Mouse (Mus musculus): Measurements from ENCODE around the gene Nudc.

The Nudc gene

GRCm38 (mm10) chr4:133491800-133492199 lies 54.0 kb downstream of the Nudc start:
- peak; percentile 69 for DNase-seq (ENCODE audit: low read depth, low spot score)

DNA sequence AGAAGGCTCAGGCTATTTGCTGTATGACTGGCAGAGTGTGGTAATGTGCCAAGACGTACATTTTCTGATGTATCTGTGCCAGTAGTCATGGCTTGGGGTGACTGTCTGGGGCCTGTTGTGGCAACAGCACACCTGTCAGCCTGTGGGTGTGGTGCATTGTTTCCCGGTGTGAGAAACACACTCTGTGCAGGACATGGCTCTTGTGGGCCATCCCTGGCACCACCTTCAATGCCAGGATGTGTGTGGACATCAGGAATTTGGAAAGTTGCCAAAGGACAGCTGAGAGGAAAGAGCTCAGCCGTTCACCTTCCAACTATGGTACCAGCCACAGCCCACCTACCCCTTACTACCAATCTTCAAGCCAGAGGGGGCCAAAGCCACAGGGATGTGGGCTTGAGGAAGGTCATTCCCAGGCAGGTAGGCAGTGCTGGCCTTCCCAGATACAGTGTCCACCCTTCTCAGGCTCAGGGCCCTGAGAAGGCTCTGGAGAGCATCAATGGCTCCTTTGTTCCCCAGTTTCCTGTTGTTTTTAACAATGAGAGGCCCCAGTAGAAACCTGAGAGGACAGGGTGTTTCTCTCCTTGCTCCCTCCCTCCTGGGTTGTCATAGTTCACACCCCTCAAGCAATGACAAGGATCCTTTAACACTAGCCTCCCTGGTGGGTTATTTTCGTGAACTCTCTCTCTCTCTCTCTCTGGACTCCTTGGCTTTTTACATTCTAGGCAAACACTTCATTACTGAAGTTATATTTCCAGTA lies 56.1 kb downstream of the Nudc start:
- no peak for DNase-seq (ENCODE audit: low read depth, low spot score)

DNA sequence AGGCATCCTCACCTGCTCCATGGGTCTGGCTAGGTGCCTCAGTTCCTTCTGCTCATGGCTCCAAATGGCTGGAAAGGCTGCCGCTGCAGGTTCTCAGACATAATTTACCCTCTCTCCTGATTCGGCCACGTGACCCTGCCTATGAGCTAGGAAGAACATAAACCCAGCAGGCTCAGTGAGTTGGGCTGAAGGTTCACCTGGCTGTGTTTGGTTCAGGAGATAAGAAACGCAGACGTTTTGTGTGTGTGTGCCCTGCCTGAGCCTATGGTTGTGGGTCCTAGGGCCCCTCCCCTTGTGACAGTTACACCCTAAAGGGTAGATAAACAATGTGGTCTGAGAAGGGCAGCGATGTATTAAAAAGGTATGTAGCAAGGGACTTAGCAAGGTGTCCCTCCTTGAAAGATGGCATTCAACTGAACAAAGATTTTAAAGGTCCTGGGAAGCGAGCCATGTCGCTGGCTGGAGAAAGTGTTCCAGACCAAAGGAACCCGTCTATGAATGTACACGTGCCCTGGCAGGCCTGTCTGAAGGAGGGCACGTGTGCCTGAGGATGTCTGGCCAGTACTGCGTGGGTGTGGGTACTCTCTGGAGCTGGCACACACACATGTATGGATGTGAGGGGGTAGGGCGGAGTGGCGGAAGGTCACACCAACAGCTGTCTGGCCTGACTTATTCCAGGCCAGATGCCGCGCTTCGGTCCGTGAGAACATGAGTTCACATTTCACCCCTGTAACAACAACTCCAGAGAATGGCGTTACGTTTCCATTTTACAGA lies 57.0 kb downstream of the Nudc start:
- no peak for DNase-seq (ENCODE audit: low read depth, low spot score)

GRCm38 (mm10) chr4:133486673-133487357 lies 59.0 kb downstream of the Nudc start:
- no peak for DNase-seq (ENCODE audit: low read depth, low spot score)

GRCm38 (mm10) chr4:133485691-133486425 lies 59.9 kb downstream of the Nudc start:
- DNase-seq (ENCODE audit: low read depth, low spot score) = no peak

DNA sequence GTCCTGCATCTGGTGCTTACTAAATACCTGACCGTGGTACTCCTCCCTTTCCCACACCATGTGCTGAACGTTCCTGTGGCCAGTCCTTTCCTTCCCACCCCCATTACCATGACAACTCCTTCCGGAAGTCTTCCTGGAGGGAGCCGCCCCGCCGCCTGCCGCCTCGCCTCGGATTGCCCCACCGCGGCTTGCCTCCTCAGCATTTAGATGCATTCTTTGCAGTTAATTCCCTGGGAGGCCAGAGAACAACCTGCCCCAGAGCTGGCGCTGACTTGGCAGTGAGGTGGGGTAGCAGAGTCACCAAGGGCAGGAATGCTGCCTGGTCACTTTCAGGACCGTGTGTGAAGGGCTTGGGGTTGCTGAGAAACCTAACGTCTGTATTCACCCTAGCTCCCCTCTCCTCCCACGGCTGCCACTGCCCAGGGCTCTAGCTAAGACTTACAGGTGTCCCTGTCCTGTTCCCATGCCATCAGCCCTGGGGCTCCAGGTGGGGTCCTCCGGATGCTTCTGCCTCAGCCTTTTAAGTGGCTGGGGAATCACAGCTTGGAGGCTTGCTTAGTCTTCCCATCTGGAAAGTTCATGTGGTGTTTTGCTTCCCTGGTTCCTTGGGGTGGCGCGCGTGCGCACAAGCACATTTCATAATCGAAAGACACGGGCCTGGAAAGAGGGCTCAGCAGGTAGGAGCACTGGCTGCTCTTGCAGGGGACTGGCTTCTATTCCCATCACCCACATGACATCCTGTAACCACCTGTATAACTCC lies 61.4 kb downstream of the Nudc start:
- no peak for DNase-seq (ENCODE audit: low read depth, low spot score)
